Mouse (Mus musculus) neural tube, embryonic 12.5 days (tissue): ENCODE results near the gene Hebp1. TPM values are rescaled to one million over a fixed set of nuclear protein-coding genes. Genes with fewer than 3 reads are reported as not detected.
A peak's percentile ranks its signal among the peaks of the same experiment; 100 is the strongest.

ENCODE experiments used
- ATAC-seq: fragments of 200-750 bp; cut with Nextera tagmentation; 2 replicates; pipeline ENCODE4 v1.8.0; 2017; ENCODE audit warnings: low read depth, mild to moderate bottlenecking, moderate TSS enrichment, moderate library complexity; ENCODE audit not compliant: low FRiP score
- H3K27ac ChIP-seq: fragments of 300-500 bp; sonication (generic); 2 replicates; pipeline ENCODE4 v1.5.1; 2016
- H3K27me3 ChIP-seq: fragments of 300-500 bp; sonication (generic); replicated peaks from 2 replicates; pipeline ENCODE4 v1.6.1; 2016; ENCODE audit warnings: mild to moderate bottlenecking
- H3K36me3 ChIP-seq: fragments of 300-500 bp; sonication (generic); 2 replicates; pipeline ENCODE4 v1.6.1; 2016; ENCODE audit warnings: mild to moderate bottlenecking
- H3K4me1 ChIP-seq: fragments of 300-500 bp; sonication (generic); 2 replicates; pipeline ENCODE4 v1.6.1; 2016
- H3K4me2 ChIP-seq: fragments of 300-500 bp; sonication (generic); replicated peaks from 2 replicates; pipeline ENCODE4 v1.6.1; 2016; ENCODE audit warnings: mild to moderate bottlenecking
- H3K4me3 ChIP-seq: fragments of 300-500 bp; sonication (generic); 2 replicates; pipeline ENCODE4 v1.5.1; 2016
- H3K9ac ChIP-seq: fragments of 300-500 bp; sonication (generic); 2 replicates; pipeline ENCODE4 v1.6.1; 2016; ENCODE audit warnings: mild to moderate bottlenecking
- H3K9me3 ChIP-seq: fragments of 300-500 bp; sonication (generic); 2 replicates; pipeline ENCODE4 v1.6.1; 2016; ENCODE audit warnings: mild to moderate bottlenecking
- WGBS: fragments of 180-500 bp; shearing (Covaris S2); methylation state at CpG from one replicate; pipeline ENCODE4 v1.1.7; 2016; 5-methylcytosine and 5-hydroxymethylcytosine counted together
- polyA plus RNA-seq: library from polyadenylated mRNA; unstranded; fragments of >200 nt; fragmentation: Nextera tagmentation; extraction: Ambion mirVana; gene quantifications from 2 replicates; pipeline ENCODE4 v1.2.1, GENCODE M21; 2016

Hebp1 gene
- polyA plus RNA-seq, 1 experiment from 2014 or later: 5.2 TPM

DNA sequence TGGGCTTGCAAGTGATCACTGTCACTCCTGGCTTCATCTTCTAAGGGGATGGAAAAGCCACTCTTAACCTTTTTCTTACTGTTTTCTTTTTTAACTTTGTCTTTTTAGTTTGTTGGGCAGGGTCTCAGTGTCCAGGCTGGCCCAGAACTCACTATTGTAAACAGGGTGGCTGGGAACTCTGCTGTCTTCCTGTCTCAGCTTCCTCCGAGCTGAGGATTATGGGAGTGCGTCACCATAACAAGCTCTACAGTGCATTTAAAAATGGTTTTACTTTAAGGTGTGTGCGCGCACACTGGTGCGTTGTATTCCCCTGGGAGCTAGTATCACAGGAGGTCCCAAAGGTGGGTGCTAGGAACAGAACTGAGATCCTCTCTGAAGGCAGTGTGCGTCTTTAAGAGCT lies 29.4 kb downstream of the Hebp1 start:
- H3K36me3 ChIP-seq: no peaks in the 10 kb centered on the region
- H3K9me3 ChIP-seq: no peaks in the 10 kb centered on the region
- WGBS: 75% methylated on average over 6 of the region's 6 CpGs
- no peaks in the 10 kb centered on the region for H3K27me3 ChIP-seq
- ATAC-seq: 0 out of 2 replicates have a peak, but pooled peaks have one; percentile 15
- H3K9ac ChIP-seq: peak overlapping the region; percentile 45; the same call in 1 of the 2 replicates
- H3K4me1 ChIP-seq: no peaks in the 10 kb centered on the region
- peak overlapping the region; percentile 82 for H3K4me2 ChIP-seq
- no peak overlapping the region for H3K27ac ChIP-seq
- peak overlapping the region; percentile 36; the same call in 1 of the 2 replicates for H3K4me3 ChIP-seq

GRCm38 (mm10) chr6:135167380-135168311 lies 30.2 kb downstream of the Hebp1 start:
- H3K27me3 ChIP-seq: no peaks in the 10 kb centered on the region
- H3K36me3 ChIP-seq: no peaks in the 10 kb centered on the region
- H3K4me1 ChIP-seq: no peaks in the 10 kb centered on the region
- peak overlapping the region; percentile 36 for H3K4me3 ChIP-seq
- no peak overlapping the region for H3K27ac ChIP-seq
- WGBS: 4% methylated on average over 43 of the region's 46 CpGs
- no peaks in the 10 kb centered on the region for H3K9me3 ChIP-seq
- H3K9ac ChIP-seq: peak overlapping the region; percentile 45
- H3K4me2 ChIP-seq: peak overlapping the region; percentile 82
- ATAC-seq: peak; percentile 88

DNA sequence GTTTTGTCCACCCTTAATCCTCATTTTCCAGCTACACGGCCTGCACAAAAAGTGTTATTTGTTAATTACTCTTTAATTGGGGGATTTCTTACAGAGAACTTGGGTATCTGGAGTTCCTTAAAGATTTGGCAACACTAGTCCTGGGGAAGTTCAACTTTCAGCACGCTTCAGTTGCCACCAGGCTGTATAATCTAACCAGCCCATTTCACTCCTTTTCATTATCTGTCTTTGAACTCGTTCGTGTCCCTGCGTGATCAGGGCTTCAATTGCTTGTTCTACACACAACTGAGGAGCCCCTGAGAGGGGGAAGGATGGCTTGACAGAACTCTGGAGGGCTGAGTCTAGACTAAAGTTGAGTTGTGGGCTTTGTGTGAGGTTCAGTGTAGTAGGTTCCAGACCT lies 31.1 kb downstream of the Hebp1 start:
- no peaks in the 10 kb centered on the region for H3K9me3 ChIP-seq
- 45% methylated on average over 5 of the region's 5 CpGs for WGBS
- H3K9ac ChIP-seq: no peak overlapping the region
- H3K36me3 ChIP-seq: no peaks in the 10 kb centered on the region
- H3K27me3 ChIP-seq: no peaks in the 10 kb centered on the region
- H3K4me3 ChIP-seq: no peak overlapping the region
- ATAC-seq: no peak
- H3K4me1 ChIP-seq: no peaks in the 10 kb centered on the region
- no peak overlapping the region for H3K27ac ChIP-seq
- H3K4me2 ChIP-seq: 0 out of 2 replicates have a peak overlapping the region, but pooled peaks have one; percentile 82

- 88% methylated on average over 3 of the region's 3 CpGs for WGBS
- ATAC-seq: no peak
Measured at GRCm38 (mm10) chr6:135166262-135166661, 31.6 kb downstream of the Hebp1 start.

DNA sequence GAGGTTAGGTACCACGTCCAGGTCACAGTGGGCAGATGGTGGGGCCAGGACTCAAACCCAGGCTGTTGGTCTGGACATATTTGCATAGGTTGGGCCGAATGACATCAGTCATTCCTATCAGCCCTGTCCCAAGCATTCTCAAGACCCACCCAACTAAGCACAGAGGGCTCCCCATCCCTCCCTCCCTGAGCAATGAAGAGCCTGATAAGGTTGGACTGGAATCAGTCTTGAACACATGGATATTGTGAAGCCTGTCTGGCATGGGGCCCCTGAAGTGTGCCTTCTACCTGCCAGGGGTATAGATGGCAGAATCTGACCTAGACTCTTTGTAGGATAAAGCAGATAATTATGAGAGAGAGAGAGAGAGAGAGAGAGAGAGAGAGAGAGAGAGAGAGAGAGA lies 32.1 kb downstream of the Hebp1 start:
- no peaks in the 10 kb centered on the region for H3K4me1 ChIP-seq
- 87% methylated on average over 2 of the region's 2 CpGs for WGBS
- ATAC-seq: no peak

More at GRCm38 (mm10) chr6:135166262-135166661, 31.6 kb downstream of the Hebp1 start:
- Histone ChIP-seq H3K4me2 (no peak overlapping the region), H3K27me3 (no peaks in the 10 kb centered on the region), H3K9me3 (no peaks in the 10 kb centered on the region), H3K9ac (no peak overlapping the region), H3K4me3 (no peak overlapping the region), H3K27ac (no peak overlapping the region), H3K36me3 (no peaks in the 10 kb centered on the region), H3K4me1 (no peaks in the 10 kb centered on the region)

GRCm38 (mm10) chr6:135165191-135165590 lies 32.6 kb downstream of the Hebp1 start:
- H3K27ac ChIP-seq: no peak overlapping the region
- 71% methylated on average over 3 of the region's 3 CpGs for WGBS
- no peaks in the 10 kb centered on the region for H3K9me3 ChIP-seq

More for the DNA sequence above, 32.1 kb downstream of the Hebp1 start:
- Histone ChIP-seq H3K36me3 (no peaks in the 10 kb centered on the region), H3K4me2 (no peak overlapping the region), H3K9ac (no peak overlapping the region), H3K9me3 (no peaks in the 10 kb centered on the region), H3K4me3 (no peak overlapping the region), H3K27ac (no peak overlapping the region), H3K27me3 (no peaks in the 10 kb centered on the region)

DNA sequence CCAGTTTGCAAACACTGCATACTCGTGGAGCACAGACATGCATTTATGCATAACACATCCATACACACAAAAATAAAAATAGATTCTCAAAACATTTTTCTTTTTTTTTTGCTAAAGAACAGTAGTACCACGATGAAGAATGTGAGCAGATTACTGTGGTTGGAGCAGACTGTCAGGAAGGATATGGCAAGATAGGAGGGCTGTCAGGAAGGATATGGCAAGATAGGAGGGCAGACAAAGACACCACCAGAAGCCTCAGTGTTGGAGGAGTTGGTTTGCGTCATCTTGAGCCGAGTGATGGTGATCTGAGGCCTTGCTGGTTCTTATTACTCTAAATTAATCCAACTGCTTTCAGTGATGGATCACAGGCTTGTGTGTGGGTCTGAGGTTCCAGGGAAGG lies 35.0 kb downstream of the Hebp1 start:
- Histone ChIP-seq H3K4me1 (no peaks in the 10 kb centered on the region), H3K27me3 (no peaks in the 10 kb centered on the region), H3K36me3 (no peaks in the 10 kb centered on the region), H3K9ac (no peak overlapping the region), H3K4me2 (no peak overlapping the region), H3K27ac (no peak overlapping the region), H3K9me3 (no peaks in the 10 kb centered on the region), H3K4me3 (no peak overlapping the region)
- 80% methylated on average over 4 of the region's 4 CpGs for WGBS
- no peak for ATAC-seq

More at GRCm38 (mm10) chr6:135165191-135165590, 32.6 kb downstream of the Hebp1 start:
- H3K9ac ChIP-seq: no peak overlapping the region
- no peaks in the 10 kb centered on the region for H3K27me3 ChIP-seq
- no peaks in the 10 kb centered on the region for H3K4me1 ChIP-seq
- no peaks in the 10 kb centered on the region for H3K36me3 ChIP-seq
- ATAC-seq: no peak
- no peak overlapping the region for H3K4me2 ChIP-seq
- H3K4me3 ChIP-seq: no peak overlapping the region

DNA sequence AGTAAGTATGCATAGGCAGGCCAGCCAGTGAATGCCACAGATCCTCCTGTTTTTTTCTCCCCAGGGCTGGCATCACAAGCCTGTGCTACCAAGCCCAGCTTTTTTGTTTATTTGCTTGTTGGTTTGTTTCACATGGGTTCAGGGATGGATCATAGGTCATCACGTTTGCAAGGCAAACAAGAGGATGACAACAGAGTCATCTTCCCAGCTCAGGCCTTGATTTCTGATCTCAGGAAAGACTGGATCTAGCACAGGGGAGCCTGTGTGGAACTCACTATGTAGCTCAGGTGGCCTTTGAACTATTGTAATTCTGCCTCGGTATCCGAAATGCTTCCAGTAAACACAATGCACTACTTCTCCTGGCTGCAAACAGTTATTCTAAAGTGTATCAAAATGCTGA lies 35.5 kb downstream of the Hebp1 start:
- 84% methylated on average over 3 of the region's 3 CpGs for WGBS
- H3K9ac ChIP-seq: no peak overlapping the region

DNA sequence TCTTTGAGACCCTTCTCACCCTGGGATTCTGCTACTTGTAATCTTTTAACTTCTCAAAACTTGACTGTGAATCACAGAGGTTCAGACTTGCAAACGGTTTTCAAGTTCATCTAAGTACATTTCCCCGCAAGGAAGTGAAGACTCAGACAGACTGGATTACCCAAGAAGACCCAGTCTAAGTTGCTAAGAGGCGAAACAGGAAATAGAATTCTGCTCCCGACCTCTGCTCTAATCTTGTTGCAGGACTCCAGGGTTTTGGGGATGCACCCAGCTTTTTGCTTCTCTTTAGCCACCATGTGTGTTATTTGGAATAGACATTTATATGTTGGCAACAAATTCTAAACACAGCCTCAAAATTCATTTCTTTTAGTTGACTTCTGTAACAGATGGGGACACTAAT lies 36.5 kb downstream of the Hebp1 start:
- H3K4me2 ChIP-seq: no peak overlapping the region
- H3K27me3 ChIP-seq: no peaks in the 10 kb centered on the region
- ATAC-seq: no peak
- no peak overlapping the region for H3K4me3 ChIP-seq
- no peak overlapping the region for H3K27ac ChIP-seq
- no peaks in the 10 kb centered on the region for H3K4me1 ChIP-seq
- no peaks in the 10 kb centered on the region for H3K9me3 ChIP-seq
- no peak overlapping the region for H3K9ac ChIP-seq
- no peaks in the 10 kb centered on the region for H3K36me3 ChIP-seq
- 80% methylated on average over 4 of the region's 4 CpGs for WGBS

More for the DNA sequence above, 35.5 kb downstream of the Hebp1 start:
- H3K9me3 ChIP-seq: no peaks in the 10 kb centered on the region
- no peak overlapping the region for H3K4me3 ChIP-seq
- H3K4me2 ChIP-seq: no peak overlapping the region
- H3K27me3 ChIP-seq: no peaks in the 10 kb centered on the region
- ATAC-seq: no peak
- no peaks in the 10 kb centered on the region for H3K36me3 ChIP-seq
- no peak overlapping the region for H3K27ac ChIP-seq
- no peaks in the 10 kb centered on the region for H3K4me1 ChIP-seq

GRCm38 (mm10) chr6:135158509-135158908 lies 39.3 kb downstream of the Hebp1 start:
- no peak overlapping the region for H3K4me2 ChIP-seq
- 30% methylated on average over 4 of the region's 4 CpGs for WGBS
- no peaks in the 10 kb centered on the region for H3K4me1 ChIP-seq
- no peak overlapping the region for H3K4me3 ChIP-seq
- no peak overlapping the region for H3K27ac ChIP-seq
- H3K36me3 ChIP-seq: no peaks in the 10 kb centered on the region
- no peak overlapping the region for H3K9ac ChIP-seq
- no peaks in the 10 kb centered on the region for H3K9me3 ChIP-seq
- no peak for ATAC-seq
- H3K27me3 ChIP-seq: no peaks in the 10 kb centered on the region

- Histone ChIP-seq H3K9ac (no peak overlapping the region), H3K36me3 (no peaks in the 10 kb centered on the region), H3K4me2 (no peak overlapping the region), H3K9me3 (no peaks in the 10 kb centered on the region), H3K27me3 (no peaks in the 10 kb centered on the region), H3K4me1 (no peaks in the 10 kb centered on the region), H3K27ac (no peak overlapping the region), H3K4me3 (no peak overlapping the region)
- WGBS: 83% methylated on average over 4 of the region's 4 CpGs
- no peak for ATAC-seq
Measured at GRCm38 (mm10) chr6:135157496-135157895, 40.3 kb downstream of the Hebp1 start.

GRCm38 (mm10) chr6:135156597-135156996 lies 41.2 kb downstream of the Hebp1 start:
- Histone ChIP-seq H3K4me1 (no peaks in the 10 kb centered on the region), H3K9ac (no peak overlapping the region), H3K9me3 (no peaks in the 10 kb centered on the region), H3K27me3 (no peaks in the 10 kb centered on the region), H3K4me2 (no peak overlapping the region), H3K36me3 (no peaks in the 10 kb centered on the region), H3K4me3 (no peak overlapping the region), H3K27ac (no peak overlapping the region)
- ATAC-seq: no peak
- WGBS: 80% methylated on average over 8 of the region's 8 CpGs
